Mouse (Mus musculus) forelimb bud, embryonic 11.5 days (tissue): Measurements from ENCODE around the gene Pfdn6.
A peak's percentile ranks its signal among the peaks of the same experiment; 100 is the strongest.

Experiments
- DNase-seq: peaks from one replicate; pipeline ENCODE4 v3.0.0-alpha.2; 2012; ENCODE audit warnings: low read depth, low spot score

The Pfdn6 gene

GRCm38 (mm10) chr17:33931947-33932346 lies 8.2 kb downstream of the Pfdn6 start:
- DNase-seq = no peak

- no peak for DNase-seq
These were observed 8.8 kb downstream of the Pfdn6 start for GRCm38 (mm10) chr17:33931159-33931866.

- no peak for DNase-seq
These were observed 9.6 kb downstream of the Pfdn6 start for GRCm38 (mm10) chr17:33930280-33931158.

GRCm38 (mm10) chr17:33929371-33930279 lies 10.5 kb downstream of the Pfdn6 start, which contains the start of gene Rgl2:
Rgl2 (plus strand) TSS chr17:33929543.
- peak; percentile 94 for DNase-seq

- DNase-seq = no peak
These were observed 11.7 kb downstream of the Pfdn6 start for GRCm38 (mm10) chr17:33928251-33928947.

- DNase-seq = no peak
These were observed 13.8 kb downstream of the Pfdn6 start for GRCm38 (mm10) chr17:33926207-33926932.

- no peak for DNase-seq
These were observed 14.6 kb downstream of the Pfdn6 start for GRCm38 (mm10) chr17:33925406-33926116.

GRCm38 (mm10) chr17:33924577-33925283 lies 15.4 kb downstream of the Pfdn6 start:
- peak; percentile 61 for DNase-seq

GRCm38 (mm10) chr17:33921361-33921760 lies 18.8 kb downstream of the Pfdn6 start:
- DNase-seq = no peak

- DNase-seq = peak; percentile 80
These were observed 19.7 kb downstream of the Pfdn6 start for GRCm38 (mm10) chr17:33920282-33921097.

- no peak for DNase-seq
These were observed 20.5 kb downstream of the Pfdn6 start for GRCm38 (mm10) chr17:33919351-33920281.

- no peak for DNase-seq
These were observed 21.6 kb downstream of the Pfdn6 start for GRCm38 (mm10) chr17:33918293-33919203.

GRCm38 (mm10) chr17:33917656-33918292 lies 22.4 kb downstream of the Pfdn6 start:
- DNase-seq = no peak

GRCm38 (mm10) chr17:33916847-33917655 lies 23.1 kb downstream of the Pfdn6 start:
- DNase-seq = no peak

- DNase-seq = peak; percentile 67
These were observed 23.8 kb downstream of the Pfdn6 start for GRCm38 (mm10) chr17:33916294-33916693.
